Mouse (Mus musculus): ENCODE data around the gene Dok5.

DNA sequence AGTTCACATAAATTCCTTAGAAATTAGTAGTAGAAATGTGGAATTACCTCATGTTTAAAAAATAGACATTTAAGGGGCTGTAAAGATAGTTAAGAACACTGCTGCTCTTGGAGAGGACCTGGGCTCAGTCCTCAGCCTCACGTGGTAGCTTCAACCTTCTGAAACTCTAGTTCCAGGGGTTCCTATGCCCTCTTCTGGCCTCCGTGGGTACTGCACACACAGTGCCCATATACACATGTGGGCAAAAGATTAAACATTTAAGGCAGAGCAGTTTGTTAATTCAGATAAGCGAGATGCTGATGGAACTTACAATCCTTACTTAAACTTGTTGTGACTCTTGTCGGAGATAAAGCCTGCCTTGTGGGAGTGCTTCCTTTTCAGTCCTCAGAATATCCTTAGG, 118.5 kb downstream of the Dok5 start:
- TF ChIP-seq CTCF (IDR thresholded peaks at IDR 0.05; ENCODE audit: extremely low read depth, insufficient read depth, insufficient read length, insufficient replicate concordance) = no peak
- TF ChIP-seq POLR2A (IDR thresholded peaks at IDR 0.05; ENCODE audit: low read depth, low read length) = no peak
